Mouse (Mus musculus): ENCODE measurements around the gene Fpr-rs4. TPM values are rescaled to one million over a fixed set of nuclear protein-coding genes. Genes with fewer than 3 reads are reported as not detected.
"Not testable (repeated sequence)": the region's sequence is repeated elsewhere in the genome, so short reads cannot be mapped to it uniquely, and the experiment has no call there.

Gene Fpr-rs4
- total RNA-seq (2021), result not detected

GRCm38 (mm10) chr17:18021433-18021832 lies at the start of gene Fpr-rs4:
Gene Fpr-rs4, plus strand, starts transcription at chr17:18021733.
- no peak for DNase-seq (ENCODE audit: extremely low spot score in 1 of 2, low spot score in 2 of 2)
- intact Hi-C loops (cut with DNase I), result no loop called here

GRCm38 (mm10) chr17:17973443-17973842 lies 48.1 kb upstream of the Fpr-rs4 start:
- DNase-seq (ENCODE audit: extremely low spot score in 1 of 2, low spot score in 2 of 2), result no peak
- intact Hi-C loops (cut with DNase I), result no loop called here

- DNase-seq (ENCODE audit: extremely low spot score in 1 of 2, low spot score in 2 of 2); intact Hi-C loops (cut with DNase I): not testable (repeated sequence)
These were observed 40.3 kb upstream of the Fpr-rs4 start for GRCm38 (mm10) chr17:17981232-17981631.

GRCm38 (mm10) chr17:18004752-18005151 lies 16.8 kb upstream of the Fpr-rs4 start:
- no peak for DNase-seq (ENCODE audit: extremely low spot score in 1 of 2, low spot score in 2 of 2)
- intact Hi-C loops (cut with DNase I), result no loop called here

GRCm38 (mm10) chr17:18049124-18049523 lies 27.6 kb downstream of the Fpr-rs4 start, which contains the start of gene Vmn2r124:
Gene Vmn2r124, plus strand, starts transcription at chr17:18049424.
- intact Hi-C loops (cut with DNase I), result no loop called here
- no peak for DNase-seq (ENCODE audit: extremely low spot score in 1 of 2, low spot score in 2 of 2)

Other genes starting within 250 kb of the Fpr-rs4 start
- gene Spaca6, start 194.6 kb upstream of the Fpr-rs4 start, total RNA-seq (2021), result 10 to 100 TPM; 80.5 to 82.2 TPM
- under 1 TPM; 0.20 to 0.64 TPM for gene Has1, start 166.5 kb upstream of the Fpr-rs4 start, total RNA-seq (2021)
- gene Fpr1, start 137.8 kb upstream of the Fpr-rs4 start, total RNA-seq (2021), result not detected
- gene Fpr2, start 133.9 kb upstream of the Fpr-rs4 start, total RNA-seq (2021), result not detected
- not detected for gene Fpr3, start 133.9 kb upstream of the Fpr-rs4 start, total RNA-seq (2021)
- under 1 TPM; 0.04 to 0.12 TPM for gene Vmn2r124, start 27.7 kb downstream of the Fpr-rs4 start, total RNA-seq (2021)
- gene Vmn2r91, start 63.3 kb downstream of the Fpr-rs4 start, total RNA-seq (2021), result not detected
- not detected for gene Vmn2r92, start 130.2 kb downstream of the Fpr-rs4 start, total RNA-seq (2021)